Mouse (Mus musculus) neural tube, embryonic 15.5 days (tissue): ENCODE measurements at regions not wholly inside any gene's neighbourhood (a gene's known extent, or its start where the extent isn't known, plus 50 kb on each side); places are given as distances from the start of the nearest gene placed in this dataset.
"Not testable (repeated sequence)": the region's sequence is repeated elsewhere in the genome, so short reads cannot be mapped to it uniquely, and the experiment has no call there.

ENCODE experiments used
- ATAC-seq: fragments of 200-750 bp; cut with Nextera tagmentation; 2 replicates; pipeline ENCODE4 v1.8.0; 2017; ENCODE audit warnings: mild to moderate bottlenecking, moderate TSS enrichment, moderate library complexity; ENCODE audit not compliant: low FRiP score
- H3K27ac ChIP-seq: fragments of 300-500 bp; sonication (generic); replicated peaks from 2 replicates; pipeline ENCODE4 v1.5.1; 2015; ENCODE audit warnings: mild to moderate bottlenecking, inconsistent platforms
- H3K27me3 ChIP-seq: fragments of 300-500 bp; sonication (generic); replicated peaks from 2 replicates; pipeline ENCODE4 v1.6.1; 2015; ENCODE audit warnings: inconsistent platforms
- H3K36me3 ChIP-seq: fragments of 300-500 bp; sonication (generic); 2 replicates; pipeline ENCODE4 v1.6.1; 2015; ENCODE audit warnings: inconsistent platforms
- H3K4me1 ChIP-seq: fragments of 300-500 bp; sonication (generic); 2 replicates; pipeline ENCODE4 v1.6.1; 2015; ENCODE audit warnings: inconsistent platforms
- H3K4me2 ChIP-seq: fragments of 300-500 bp; sonication (generic); 2 replicates; pipeline ENCODE4 v1.6.1; 2015; ENCODE audit warnings: inconsistent platforms, mild to moderate bottlenecking, moderate library complexity
- H3K4me3 ChIP-seq: fragments of 300-500 bp; sonication (generic); replicated peaks from 2 replicates; pipeline ENCODE4 v1.5.1; 2015; ENCODE audit warnings: mild to moderate bottlenecking, inconsistent platforms
- H3K9ac ChIP-seq: fragments of 300-500 bp; sonication (generic); replicated peaks from 2 replicates; pipeline ENCODE4 v1.6.1; 2015; ENCODE audit warnings: mild to moderate bottlenecking, inconsistent platforms
- H3K9me3 ChIP-seq: fragments of 300-500 bp; sonication (generic); replicated peaks from 2 replicates; pipeline ENCODE4 v1.6.1; 2016; ENCODE audit warnings: inconsistent platforms
- WGBS: fragments of 180-500 bp; shearing (Covaris S2); methylation state at CpG from one replicate; pipeline ENCODE4 v1.1.7; 2015; ENCODE audit warnings: mixed read lengths; 5-methylcytosine and 5-hydroxymethylcytosine counted together

- not testable (repeated sequence) for H3K4me3 ChIP-seq, H3K27ac ChIP-seq, ATAC-seq, H3K4me2 ChIP-seq, H3K36me3 ChIP-seq, H3K9ac ChIP-seq, H3K4me1 ChIP-seq, H3K27me3 ChIP-seq, H3K9me3 ChIP-seq
- 36% methylated on average over 7 of the region's 7 CpGs for WGBS
These were observed 65.3 kb downstream of the Gm15023 start for GRCm38 (mm10) chrX:135112109-135112508.

- not testable (repeated sequence) for H3K4me3 ChIP-seq, H3K9ac ChIP-seq, H3K9me3 ChIP-seq, ATAC-seq, H3K36me3 ChIP-seq, H3K4me2 ChIP-seq, H3K27ac ChIP-seq, H3K4me1 ChIP-seq, H3K27me3 ChIP-seq
- 26% methylated on average over 4 of the region's 4 CpGs for WGBS
These were observed 66.6 kb downstream of the Gm15023 start for GRCm38 (mm10) chrX:135110866-135111265.

GRCm38 (mm10) chrX:135101594-135101993 is 75.8 kb downstream of the Gm15023 start:
- ATAC-seq = no peak
- H3K4me3 ChIP-seq = no peak overlapping the region
- 32% methylated on average over 3 of the region's 3 CpGs for WGBS

GRCm38 (mm10) chrX:135098101-135098500 is 79.3 kb downstream of the Gm15023 start:
- no peak overlapping the region for H3K4me3 ChIP-seq
- H3K4me1 ChIP-seq = no peaks in the 10 kb centered on the region
- H3K27ac ChIP-seq = no peak overlapping the region
- no peak overlapping the region for H3K4me2 ChIP-seq
- H3K27me3 ChIP-seq = peaks cover 7% of the 10 kb centered on the region; the same call in 1 of the 2 replicates
- no peaks in the 10 kb centered on the region for H3K36me3 ChIP-seq
- no peak for ATAC-seq
- no peaks in the 10 kb centered on the region for H3K9me3 ChIP-seq
- no peak overlapping the region for H3K9ac ChIP-seq

More at GRCm38 (mm10) chrX:135101594-135101993, 75.8 kb downstream of the Gm15023 start:
- Histone ChIP-seq H3K27me3 (no peaks in the 10 kb centered on the region), H3K9me3 (no peaks in the 10 kb centered on the region), H3K4me1 (no peaks in the 10 kb centered on the region), H3K9ac (no peak overlapping the region), H3K27ac (no peak overlapping the region), H3K4me2 (no peak overlapping the region), H3K36me3 (no peaks in the 10 kb centered on the region)

GRCm38 (mm10) chrX:135096206-135096605 is 81.2 kb downstream of the Gm15023 start:
- no peaks in the 10 kb centered on the region for H3K36me3 ChIP-seq
- H3K4me3 ChIP-seq = no peak overlapping the region
- no peak overlapping the region for H3K27ac ChIP-seq
- no peak overlapping the region for H3K4me2 ChIP-seq
- peaks cover 7% of the 10 kb centered on the region; the same call in 1 of the 2 replicates for H3K27me3 ChIP-seq
- ATAC-seq = no peak
- H3K9me3 ChIP-seq = no peaks in the 10 kb centered on the region
- H3K9ac ChIP-seq = no peak overlapping the region
- no peaks in the 10 kb centered on the region for H3K4me1 ChIP-seq
- 73% methylated on average over 3 of the region's 3 CpGs for WGBS

GRCm38 (mm10) chrX:135091074-135091473 is 82.1 kb upstream of the Zmat1 start:
- not testable (repeated sequence) for H3K9me3 ChIP-seq, H3K27ac ChIP-seq, H3K4me2 ChIP-seq, H3K27me3 ChIP-seq, H3K4me3 ChIP-seq, H3K4me1 ChIP-seq, H3K36me3 ChIP-seq, H3K9ac ChIP-seq
- ATAC-seq = peak; percentile 85; the same call in 1 of the 2 replicates
- 31% methylated on average over 3 of the region's 3 CpGs for WGBS

- ATAC-seq, H3K27ac ChIP-seq, H3K9ac ChIP-seq, H3K36me3 ChIP-seq, H3K4me2 ChIP-seq, H3K4me3 ChIP-seq, H3K9me3 ChIP-seq, H3K4me1 ChIP-seq, H3K27me3 ChIP-seq: not testable (repeated sequence)
- 29% methylated on average over 7 of the region's 7 CpGs for WGBS
These were observed 78.1 kb upstream of the Zmat1 start for GRCm38 (mm10) chrX:135087068-135087579.

GRCm38 (mm10) chrX:135086564-135086963 is 77.6 kb upstream of the Zmat1 start:
- not testable (repeated sequence) for H3K27me3 ChIP-seq, H3K9me3 ChIP-seq, ATAC-seq, H3K36me3 ChIP-seq, H3K4me3 ChIP-seq, H3K4me1 ChIP-seq, H3K9ac ChIP-seq, H3K4me2 ChIP-seq, H3K27ac ChIP-seq
- WGBS = 35% methylated on average over 6 of the region's 9 CpGs

GRCm38 (mm10) chrX:135085770-135086553 is 77.0 kb upstream of the Zmat1 start:
- H3K9me3 ChIP-seq, H3K36me3 ChIP-seq, H3K4me2 ChIP-seq, H3K27ac ChIP-seq, H3K27me3 ChIP-seq, H3K4me3 ChIP-seq, ATAC-seq, H3K9ac ChIP-seq, H3K4me1 ChIP-seq: not testable (repeated sequence)
- WGBS = 77% methylated on average over 14 of the region's 14 CpGs

- WGBS = 69% methylated on average over 2 of the region's 2 CpGs
- Histone ChIP-seq H3K9me3 (no peaks in the 10 kb centered on the region), H3K9ac (no peak overlapping the region), H3K4me2 (no peak overlapping the region), H3K4me3 (no peak overlapping the region), H3K27me3 (0 out of 2 replicates have a peak, but pooled peaks cover 5% of the 10 kb centered on the region), H3K36me3 (no peaks in the 10 kb centered on the region), H3K4me1 (no peaks in the 10 kb centered on the region), H3K27ac (no peak overlapping the region)
- no peak for ATAC-seq
These were observed 71.6 kb upstream of the Zmat1 start for GRCm38 (mm10) chrX:135080380-135081158.

- Histone ChIP-seq H3K9ac (no peak overlapping the region), H3K27me3 (0 out of 2 replicates have a peak, but pooled peaks cover 2% of the 10 kb centered on the region), H3K36me3 (no peaks in the 10 kb centered on the region), H3K27ac (no peak overlapping the region), H3K4me2 (no peak overlapping the region), H3K4me1 (no peaks in the 10 kb centered on the region), H3K4me3 (no peak overlapping the region), H3K9me3 (no peaks in the 10 kb centered on the region)
- no peak for ATAC-seq
- 86% methylated on average over 2 of the region's 2 CpGs for WGBS
These were observed 70.4 kb upstream of the Zmat1 start for GRCm38 (mm10) chrX:135079388-135079787.

- Histone ChIP-seq H3K36me3 (no peaks in the 10 kb centered on the region), H3K4me1 (no peaks in the 10 kb centered on the region), H3K4me3 (no peak overlapping the region), H3K9me3 (no peaks in the 10 kb centered on the region), H3K4me2 (no peak overlapping the region), H3K9ac (no peak overlapping the region), H3K27ac (no peak overlapping the region), H3K27me3 (0 out of 2 replicates have a peak, but pooled peaks cover 2% of the 10 kb centered on the region)
- no peak for ATAC-seq
- 71% methylated on average over 2 of the region's 2 CpGs for WGBS
These were observed 66.9 kb upstream of the Zmat1 start for GRCm38 (mm10) chrX:135075903-135076302.
